Mouse (Mus musculus) NIH3T3 (cell line): ENCODE measurements around the gene Pnp.
"Not testable (repeated sequence)": the region's sequence is repeated elsewhere in the genome, so short reads cannot be mapped to it uniquely, and the experiment has no call there.

Experiments used
- DNase-seq: peaks from one replicate; pipeline ENCODE4 v3.0.0-alpha.2; 2012; ENCODE audit warnings: low read depth

Pnp gene

DNA sequence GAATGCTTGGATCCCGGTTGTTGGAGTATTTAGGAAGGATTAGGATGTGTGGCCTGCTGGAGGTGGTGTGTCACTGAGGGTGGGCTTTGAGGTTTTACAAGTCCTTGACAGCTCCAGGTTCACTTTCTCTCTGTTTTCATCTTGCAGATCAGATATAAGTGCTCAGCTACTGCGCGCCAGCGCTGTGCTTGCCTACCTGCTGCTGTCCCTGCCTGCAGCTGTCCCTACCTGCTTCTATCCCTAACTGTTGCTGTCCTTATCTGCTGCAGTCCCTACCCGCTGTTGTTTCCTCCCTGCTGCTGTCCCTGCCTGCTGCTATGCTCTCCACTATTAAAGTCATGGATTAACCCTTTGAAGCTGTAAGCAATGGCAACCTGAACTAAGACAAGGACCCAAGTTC, 44.1 kb downstream of the Pnp start:
- DNase-seq = no peak

- DNase-seq = no peak
These were observed 45.8 kb downstream of the Pnp start for GRCm38 (mm10) chr14:50976674-50977073.

DNA sequence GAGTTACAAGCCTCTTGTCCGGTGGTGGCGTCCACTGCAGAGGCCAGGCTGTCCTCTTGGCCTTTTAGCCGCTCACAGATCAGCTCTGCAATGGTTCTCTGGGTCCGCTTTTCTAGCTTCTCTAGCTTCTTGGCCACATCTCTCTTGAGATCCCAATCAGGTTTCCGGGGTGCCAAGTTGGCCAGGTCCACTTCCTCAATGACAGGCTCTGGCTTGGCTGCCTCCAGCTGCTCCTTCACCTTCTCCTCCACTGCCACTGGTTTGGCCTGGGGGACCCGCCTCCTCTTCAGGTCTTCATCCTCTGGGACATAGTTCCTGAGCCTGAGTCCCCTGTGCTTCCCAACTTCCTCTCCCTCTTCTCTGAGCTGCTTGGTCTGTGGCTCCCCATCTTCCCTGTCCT, 47.6 kb downstream of the Pnp start:
- not testable (repeated sequence) for DNase-seq

DNA sequence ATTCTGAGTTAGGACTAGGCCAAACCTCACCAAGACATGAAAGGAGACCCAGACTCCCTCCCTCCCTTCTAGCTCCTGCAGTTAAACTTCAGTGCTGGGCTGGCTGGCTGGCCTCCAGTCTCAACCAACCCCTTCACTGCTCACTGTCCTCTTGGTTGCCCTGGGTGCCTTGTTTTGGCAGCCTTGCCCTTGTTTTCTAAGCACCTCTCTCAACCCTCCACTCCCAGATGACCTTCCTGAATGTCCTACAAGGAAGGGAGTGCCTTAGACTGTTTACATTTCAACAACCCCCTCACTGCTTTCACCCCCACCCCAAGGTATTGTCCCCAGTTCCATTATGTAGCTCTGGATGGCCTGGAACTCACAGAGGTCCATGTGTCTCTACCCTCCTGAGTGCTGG, 48.7 kb downstream of the Pnp start:
- DNase-seq = no peak

DNA sequence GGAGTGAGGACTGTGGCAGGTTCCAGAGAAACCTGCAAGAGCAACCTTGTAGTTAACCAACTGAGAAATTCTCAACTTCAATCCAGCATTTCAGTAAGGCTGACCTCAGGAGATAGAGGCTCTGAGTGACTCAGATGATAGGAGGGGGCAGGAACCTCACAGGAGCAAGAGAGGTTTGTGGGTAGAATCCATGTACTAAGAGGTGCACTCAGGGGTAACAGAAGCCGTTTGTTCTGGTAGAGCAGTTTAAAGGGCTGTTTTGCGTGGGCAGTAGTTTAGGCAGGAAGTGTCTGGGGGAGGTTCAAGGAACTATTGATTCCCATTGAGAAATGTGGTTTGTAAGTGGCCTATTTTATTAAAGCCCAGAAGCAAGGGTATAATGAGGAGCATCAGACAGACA, 50.3 kb downstream of the Pnp start:
- DNase-seq = no peak

DNA sequence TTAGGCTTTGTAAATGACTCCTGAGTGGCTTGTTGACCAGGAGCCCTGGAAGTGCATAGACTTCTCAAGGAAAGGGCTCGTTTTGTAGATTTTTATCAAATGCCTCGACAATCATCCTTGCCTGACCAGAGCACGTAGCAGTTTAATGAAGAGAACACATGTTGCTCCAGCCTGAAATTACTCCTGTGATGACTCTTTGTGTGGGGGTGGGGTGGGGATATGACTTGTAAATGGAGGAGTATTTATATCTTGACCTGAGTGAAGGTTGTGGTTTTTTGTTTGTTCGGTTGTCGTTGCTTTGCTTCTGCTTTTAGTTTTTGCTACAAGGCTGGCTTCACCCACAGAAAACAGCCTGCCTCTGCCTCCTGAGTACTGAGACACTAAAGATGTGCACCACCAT, 51.0 kb downstream of the Pnp start:
- peak; percentile 1 for DNase-seq

- no peak for DNase-seq
These were observed 56.8 kb downstream of the Pnp start for GRCm38 (mm10) chr14:50987668-50988067.

- DNase-seq = no peak
These were observed 60.2 kb downstream of the Pnp start for GRCm38 (mm10) chr14:50991037-50991436.

- DNase-seq = no peak
These were observed 66.2 kb downstream of the Pnp start for GRCm38 (mm10) chr14:50997088-50997487.

DNA sequence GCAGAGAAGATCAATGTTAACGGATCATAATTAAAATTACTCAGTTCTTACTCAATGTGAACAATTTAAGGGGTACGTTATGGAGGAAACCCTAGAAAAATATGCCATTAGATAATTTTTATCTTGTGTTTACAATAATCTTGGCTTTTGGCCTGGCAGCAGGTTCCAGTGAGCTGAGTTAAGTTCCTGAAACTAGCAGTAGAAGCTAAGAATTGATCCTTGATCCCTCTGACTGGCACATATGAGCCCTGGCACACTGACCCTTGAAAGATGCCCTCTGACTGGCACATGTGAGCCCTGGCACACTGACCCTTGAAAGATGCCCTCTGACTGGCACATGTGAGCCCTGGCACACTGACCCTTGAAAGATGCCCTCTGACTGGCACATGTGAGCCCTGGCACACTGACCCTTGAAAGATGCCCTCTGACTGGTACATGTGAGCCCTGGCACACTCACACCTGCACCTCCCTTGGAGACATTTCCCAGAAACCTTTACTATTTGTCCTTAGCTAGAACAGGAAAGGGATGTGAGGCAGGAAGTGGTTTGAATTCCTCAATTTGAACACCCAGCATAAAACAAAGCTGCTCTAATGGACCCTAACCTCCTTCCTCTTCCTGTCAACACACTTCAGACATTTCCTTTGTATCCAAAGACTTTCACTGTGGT, 67.3 kb downstream of the Pnp start:
- no peak for DNase-seq

- DNase-seq = peak; percentile 75
These were observed 76.4 kb downstream of the Pnp start, which contains the start of gene Rnase10 for GRCm38 (mm10) chr14:51007152-51007801. Gene Rnase10, plus strand, starts transcription at chr14:51007751.

DNA sequence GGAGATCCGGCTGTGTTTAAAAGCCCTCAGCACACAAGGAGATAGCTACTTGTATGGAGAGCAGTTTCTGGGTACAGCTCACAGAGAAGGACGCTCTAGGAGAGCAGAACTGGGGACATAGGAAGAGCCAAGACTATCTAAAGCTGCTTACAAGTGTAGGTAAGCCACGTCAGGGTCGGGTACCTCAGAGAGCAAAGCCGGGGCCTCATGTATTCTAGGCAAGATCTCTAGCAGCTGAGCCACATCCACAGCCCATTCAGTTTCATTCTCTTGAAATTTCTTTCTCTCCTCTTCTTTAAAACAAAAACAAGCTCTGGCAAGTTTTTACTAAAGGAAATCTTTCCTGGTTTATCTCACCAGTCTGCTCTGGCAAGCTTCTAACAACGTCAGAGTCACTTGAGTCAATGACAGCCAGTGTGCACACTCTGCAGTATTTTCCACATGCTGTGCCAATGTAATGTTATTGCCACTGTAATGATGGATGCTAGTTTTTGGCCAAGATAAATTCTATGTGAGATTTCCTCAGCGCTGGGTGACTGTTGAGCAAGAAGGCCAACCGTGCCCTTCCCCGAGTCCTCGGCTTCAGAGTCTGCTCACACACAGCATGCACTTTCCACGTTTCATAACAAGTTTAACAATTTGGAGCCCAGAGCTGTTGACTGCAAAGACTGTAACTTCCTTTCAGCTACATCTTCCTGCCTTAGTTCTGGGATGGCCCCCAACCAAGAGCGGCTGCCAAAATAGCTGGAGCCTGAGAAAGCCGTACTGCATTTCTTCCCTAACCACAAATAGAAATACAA, 77.2 kb downstream of the Pnp start:
- peak; percentile 92 for DNase-seq

- peak; percentile 58 for DNase-seq
These were observed 77.9 kb downstream of the Pnp start for GRCm38 (mm10) chr14:51008781-51009180.

GRCm38 (mm10) chr14:51009572-51009971, 78.7 kb downstream of the Pnp start:
- DNase-seq = no peak

- DNase-seq = not testable (repeated sequence)
These were observed 83.8 kb downstream of the Pnp start for GRCm38 (mm10) chr14:51014724-51015123.
